Mouse (Mus musculus) heart, adult 2 months (tissue): ENCODE measurements around the gene Fpr3. TPM values are rescaled to one million over a fixed set of nuclear protein-coding genes. Genes with fewer than 3 reads are reported as not detected.
"Not testable (repeated sequence)": the region's sequence is repeated elsewhere in the genome, so short reads cannot be mapped to it uniquely, and the experiment has no call there.

ENCODE experiments used
- DNase-seq, 2 experiments: peaks; one replicate each; pipeline ENCODE4 v3.0.0; 2021
- H3K27ac ChIP-seq: fragments of 200-600 bp; 2 replicates; pipeline ENCODE4 v1.8.1; 2022
- H3K27me3 ChIP-seq: fragments of 200-500 bp; 2 replicates; pipeline ENCODE4 v1.6.1; 2012; ENCODE audit warnings: mild to moderate bottlenecking, low read length, inconsistent platforms, mixed read lengths; ENCODE audit not compliant: control insufficient read depth, insufficient read depth
- H3K36me3 ChIP-seq: fragments of 200-500 bp; 2 replicates; pipeline ENCODE4 v1.6.1; 2012; ENCODE audit warnings: low read length, inconsistent platforms; ENCODE audit not compliant: control insufficient read depth, insufficient read depth
- H3K4me1 ChIP-seq: fragments of 200-500 bp; 2 replicates; pipeline ENCODE4 v1.6.1; 2011; ENCODE audit warnings: low read length; ENCODE audit not compliant: control insufficient read depth, insufficient read depth
- H3K4me3 ChIP-seq: fragments of 200-600 bp; 2 replicates; pipeline ENCODE4 v1.8.1; 2022
- H3K79me2 ChIP-seq: fragments of 200-500 bp; replicated peaks from 2 replicates; pipeline ENCODE4 v1.6.1; 2012; ENCODE audit warnings: mild to moderate bottlenecking, inconsistent platforms, low read length, moderate library complexity, mixed read lengths; ENCODE audit not compliant: control insufficient read depth, insufficient read depth
- H3K9ac ChIP-seq: fragments of 200-500 bp; 2 replicates; pipeline ENCODE4 v1.6.1; 2012; ENCODE audit warnings: low read depth, mild to moderate bottlenecking, control low read depth, inconsistent platforms, low read length, mixed read lengths
- CTCF ChIP-seq: fragments of 200-600 bp; IDR thresholded peaks from 2 replicates; pipeline ENCODE4 v1.8.1; 2022; ENCODE audit warnings: antibody characterized with exemption, mild to moderate bottlenecking, moderate library complexity
- EP300 ChIP-seq: fragments of 200-500 bp; IDR thresholded peaks from 2 replicates; pipeline ENCODE4 v1.6.1; 2011; ENCODE audit warnings: low read depth, low read length, control low read depth; ENCODE audit not compliant: insufficient read depth
- POLR2A ChIP-seq: fragments of 200-500 bp; IDR thresholded peaks from 2 replicates; pipeline ENCODE4 v1.6.1; 2011; ENCODE audit warnings: mild to moderate bottlenecking, low read depth, low read length, control low read depth; ENCODE audit not compliant: insufficient read depth
- WGBS: fragments of 180-500 bp; shearing (Covaris S2); methylation state at CpG from one replicate; pipeline ENCODE4 v1.1.7; 2018; 5-methylcytosine and 5-hydroxymethylcytosine counted together
- intact Hi-C: fragments of 180-260 bp; cut with DNase I; formaldehyde crosslinking; loops from one replicate; pipeline ENCODE4 v1.15.1; 2025
- polyA plus RNA-seq: library from polyadenylated mRNA; depleted of rRNA; stranded (reverse); fragments of >200 nt; gene quantifications from 2 replicates; pipeline ENCODE4 v1.2.3, GENCODE M21; 2012
- total RNA-seq, 2 experiments: library from RNA; stranded (reverse); gene quantifications; 2 replicates each; pipeline ENCODE4 v1.2.3; 2021

The Fpr3 gene
- total and polyA plus RNA-seq, 3 experiments = not detected

DNA sequence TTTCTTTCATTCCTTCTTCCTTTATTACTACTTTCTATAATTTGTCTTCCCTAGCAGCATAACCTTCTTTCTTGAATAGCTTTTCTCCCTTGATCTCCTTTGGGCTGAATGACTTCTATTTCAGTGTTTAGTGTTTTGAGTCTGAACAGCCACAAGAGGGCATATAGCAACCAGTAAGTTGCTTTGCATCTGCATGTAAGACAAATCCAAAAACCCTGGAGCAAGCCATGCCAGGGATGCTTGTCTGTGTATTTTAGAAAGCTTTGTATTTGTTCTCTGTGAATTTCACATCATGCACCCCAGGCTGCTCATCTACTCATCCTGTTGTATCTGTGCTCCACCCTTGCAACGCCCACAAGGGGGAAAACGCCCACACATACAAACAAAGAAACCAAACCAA lies 11.6 kb downstream of the Fpr3 start:
- no peak overlapping the region for H3K27ac ChIP-seq
- WGBS = 77% methylated on average over 2 of the region's 2 CpGs
- H3K9ac ChIP-seq = no peak overlapping the region
- no peaks in the 10 kb centered on the region for H3K36me3 ChIP-seq
- no peaks in the 10 kb centered on the region for H3K4me1 ChIP-seq
- H3K79me2 ChIP-seq = no peaks in the 10 kb centered on the region
- DNase-seq = no peak
- no peak for TF ChIP-seq EP300
- no peak for TF ChIP-seq POLR2A
- TF ChIP-seq CTCF = peak; percentile 32
- intact Hi-C loops = loop anchor here (5.0 kb wide), 1 partner anchor 57 kb away; no protein-coding TSS in a partner anchor
- H3K4me3 ChIP-seq = no peak overlapping the region
- H3K27me3 ChIP-seq = no peaks in the 10 kb centered on the region

DNA sequence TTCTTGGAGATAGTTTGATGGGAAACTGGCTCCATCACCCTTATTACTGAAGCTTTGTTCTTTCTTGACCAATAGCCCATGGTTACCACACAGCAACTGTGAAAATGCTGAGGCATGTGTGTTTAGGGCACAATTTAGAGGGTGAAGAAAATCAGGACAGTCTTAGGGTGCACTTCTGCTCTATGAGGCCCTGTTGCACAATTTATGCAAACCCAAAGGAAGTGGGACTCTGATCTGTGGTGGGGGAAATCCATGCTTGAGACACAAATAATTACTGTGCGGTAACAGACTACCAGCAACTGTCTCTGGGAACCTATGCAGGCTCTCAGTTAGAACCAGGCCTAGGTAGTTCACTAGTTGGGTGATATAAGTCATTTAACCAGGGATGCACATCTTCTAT lies 13.1 kb downstream of the Fpr3 start:
- H3K9ac ChIP-seq = no peak overlapping the region
- H3K36me3 ChIP-seq = no peaks in the 10 kb centered on the region
- H3K27ac ChIP-seq = no peak overlapping the region
- no peaks in the 10 kb centered on the region for H3K4me1 ChIP-seq
- WGBS = 94% methylated on average over 1 of the region's 1 CpGs
- no peak for DNase-seq
- intact Hi-C loops = no loop called here
- no peaks in the 10 kb centered on the region for H3K27me3 ChIP-seq
- H3K79me2 ChIP-seq = no peaks in the 10 kb centered on the region
- H3K4me3 ChIP-seq = no peak overlapping the region
- TF ChIP-seq POLR2A (no peak), EP300 (no peak), CTCF (no peak)

DNA sequence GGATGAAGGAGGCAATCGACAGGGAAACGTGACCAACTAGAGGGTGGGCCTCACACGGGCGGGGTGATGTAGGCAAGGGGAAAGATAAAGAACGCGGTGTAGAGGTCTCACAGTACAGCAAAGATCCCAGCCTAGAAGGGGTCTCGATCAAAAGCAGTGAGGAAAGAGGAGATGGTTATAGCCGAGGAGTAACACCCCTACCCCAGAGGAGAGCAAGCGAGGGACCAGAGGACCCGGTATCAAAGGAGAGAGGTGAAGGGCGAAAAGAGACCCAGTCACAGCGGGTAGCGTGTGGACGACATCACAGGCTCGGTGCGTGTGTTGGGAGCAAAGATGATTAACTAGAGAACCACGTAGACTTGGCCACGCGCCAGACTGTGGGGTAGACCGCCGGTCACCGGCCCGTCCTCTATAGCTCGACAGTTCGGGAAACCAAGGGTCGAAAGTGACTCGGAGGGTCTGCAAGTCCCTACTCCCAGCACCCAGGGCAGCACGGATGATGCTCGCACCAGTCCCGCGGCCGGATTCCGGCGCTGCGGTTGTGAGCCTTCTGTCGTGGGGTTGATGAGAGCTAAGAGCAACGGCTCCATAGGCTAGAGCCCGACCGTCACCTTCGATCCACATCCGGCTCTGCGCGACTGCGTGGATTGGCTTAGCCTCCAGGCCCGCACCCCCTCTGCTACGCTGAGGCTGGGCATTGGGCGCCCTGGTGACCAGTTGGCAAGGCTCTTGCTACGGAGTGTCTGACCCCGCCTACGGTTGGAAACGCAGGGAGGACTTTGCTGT lies 22.2 kb downstream of the Fpr3 start:
- intact Hi-C loops = no loop called here
- peak overlapping the region; percentile 34; the same call in 1 of the 2 replicates for H3K4me3 ChIP-seq
- DNase-seq = peak; percentile 71 to 82
- H3K36me3 ChIP-seq = no peaks in the 10 kb centered on the region
- H3K9ac ChIP-seq = peak overlapping the region; percentile 37; the same call in 1 of the 2 replicates
- H3K27me3 ChIP-seq = no peaks in the 10 kb centered on the region
- H3K27ac ChIP-seq = no peak overlapping the region
- TF ChIP-seq CTCF = no peak
- TF ChIP-seq EP300 = no peak
- TF ChIP-seq POLR2A = peak; percentile 61; the same call in 1 of the 2 replicates
- no peaks in the 10 kb centered on the region for H3K79me2 ChIP-seq
- H3K4me1 ChIP-seq = no peaks in the 10 kb centered on the region
- 18% methylated on average over 51 of the region's 51 CpGs for WGBS

DNA sequence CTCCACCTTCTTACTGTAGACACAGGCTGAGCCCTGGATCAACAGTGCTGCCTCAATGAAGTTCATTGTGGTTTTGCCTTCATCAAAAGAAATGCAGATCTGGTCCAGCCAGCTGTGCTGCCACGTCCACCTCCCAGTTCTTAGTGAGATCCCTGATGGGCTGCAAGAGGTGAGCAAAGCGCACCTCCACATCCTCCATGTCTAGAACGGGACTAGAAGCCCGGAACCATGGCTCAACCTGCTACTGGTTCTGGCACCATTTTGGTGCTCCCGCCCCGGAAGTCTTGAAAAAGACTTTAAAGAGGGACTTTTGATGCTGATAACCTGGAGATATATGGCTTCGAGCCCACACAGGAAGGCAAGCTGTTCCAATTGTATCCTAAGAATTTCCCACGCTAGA lies 25.0 kb downstream of the Fpr3 start:
- H3K79me2 ChIP-seq, H3K4me1 ChIP-seq, H3K27ac ChIP-seq, DNase-seq, H3K36me3 ChIP-seq, intact Hi-C loops, H3K9ac ChIP-seq, H3K4me3 ChIP-seq, H3K27me3 ChIP-seq: not testable (repeated sequence)
- WGBS = 78% methylated on average over 8 of the region's 8 CpGs

GRCm38 (mm10) chr17:17917376-17917775 lies 29.7 kb downstream of the Fpr3 start:
- no peaks in the 10 kb centered on the region for H3K4me1 ChIP-seq
- no peak overlapping the region for H3K4me3 ChIP-seq
- 81% methylated on average over 1 of the region's 1 CpGs for WGBS
- DNase-seq = no peak
- intact Hi-C loops = no loop called here
- no peak overlapping the region for H3K9ac ChIP-seq
- H3K36me3 ChIP-seq = no peaks in the 10 kb centered on the region
- H3K27ac ChIP-seq = no peak overlapping the region
- H3K79me2 ChIP-seq = no peaks in the 10 kb centered on the region
- no peaks in the 10 kb centered on the region for H3K27me3 ChIP-seq
- TF ChIP-seq POLR2A = no peak
- no peak for TF ChIP-seq EP300
- no peak for TF ChIP-seq CTCF

- Histone ChIP-seq H3K4me1 (no peaks in the 10 kb centered on the region), H3K4me3 (no peak overlapping the region), H3K79me2 (no peaks in the 10 kb centered on the region), H3K9ac (no peak overlapping the region), H3K36me3 (no peaks in the 10 kb centered on the region), H3K27ac (no peak overlapping the region), H3K27me3 (no peaks in the 10 kb centered on the region)
- DNase-seq = no peak
- TF ChIP-seq CTCF (no peak), POLR2A (no peak), EP300 (no peak)
- intact Hi-C loops = no loop called here
These were observed 30.1 kb downstream of the Fpr3 start for GRCm38 (mm10) chr17:17917782-17918181.
